Mouse (Mus musculus): ENCODE measurements around the gene 4933417A18Rik. TPM values are rescaled to one million over a fixed set of nuclear protein-coding genes. Genes with fewer than 3 reads are reported as not detected.
"Not testable (repeated sequence)": the region's sequence is repeated elsewhere in the genome, so short reads cannot be mapped to it uniquely, and the experiment has no call there.

4933417A18Rik gene
- polyA plus RNA-seq, 1 experiment from 2014 or later: not detected

GRCm38 (mm10) chr13:34964866-34965265, 40.7 kb downstream of the 4933417A18Rik start:
- no peak overlapping the region for H3K27ac ChIP-seq (ENCODE audit: low read depth, low read length)
- H3K36me3 ChIP-seq (ENCODE audit: control insufficient read depth, insufficient read depth, low read length): no peaks in the 10 kb centered on the region
- no peaks in the 10 kb centered on the region for H3K27me3 ChIP-seq (ENCODE audit: control insufficient read depth, insufficient read depth, low read length)
- peak overlapping the region; percentile 29 for H3K4me3 ChIP-seq (ENCODE audit: low read depth, low read length)
- 1% methylated on average over 5 of the region's 5 CpGs for WGBS
- H3K9ac ChIP-seq (replicated peaks; ENCODE audit: low read depth, low read length): no peak overlapping the region
- H3K4me1 ChIP-seq (ENCODE audit: control insufficient read depth, insufficient read depth, low read length): 0 out of 2 replicates have a peak, but pooled peaks cover 5% of the 10 kb centered on the region
- no peak for ATAC-seq (ENCODE audit: low read depth)
- H3K9me3 ChIP-seq (ENCODE audit: control insufficient read depth, low read length): no peaks in the 10 kb centered on the region
- H3K4me2 ChIP-seq (ENCODE audit: low read depth, low read length): peak overlapping the region; percentile 63

GRCm38 (mm10) chr13:34965647-34966046, 41.4 kb downstream of the 4933417A18Rik start:
- H3K9me3 ChIP-seq (ENCODE audit: control insufficient read depth, low read length); H3K27ac ChIP-seq (ENCODE audit: low read depth, low read length); H3K36me3 ChIP-seq (ENCODE audit: control insufficient read depth, insufficient read depth, low read length); ATAC-seq (ENCODE audit: low read depth); H3K9ac ChIP-seq (replicated peaks; ENCODE audit: low read depth, low read length); H3K4me2 ChIP-seq (ENCODE audit: low read depth, low read length); H3K4me1 ChIP-seq (ENCODE audit: control insufficient read depth, insufficient read depth, low read length); H3K27me3 ChIP-seq (ENCODE audit: control insufficient read depth, insufficient read depth, low read length); H3K4me3 ChIP-seq (ENCODE audit: low read depth, low read length): not testable (repeated sequence)
- WGBS: 65% methylated on average over 9 of the region's 9 CpGs

- not testable (repeated sequence) for H3K4me3 ChIP-seq (ENCODE audit: low read depth, low read length); H3K4me2 ChIP-seq (ENCODE audit: low read depth, low read length); H3K27ac ChIP-seq (ENCODE audit: low read depth, low read length); ATAC-seq (ENCODE audit: low read depth); H3K9me3 ChIP-seq (ENCODE audit: control insufficient read depth, low read length); H3K4me1 ChIP-seq (ENCODE audit: control insufficient read depth, insufficient read depth, low read length); H3K9ac ChIP-seq (replicated peaks; ENCODE audit: low read depth, low read length); H3K27me3 ChIP-seq (ENCODE audit: control insufficient read depth, insufficient read depth, low read length); H3K36me3 ChIP-seq (ENCODE audit: control insufficient read depth, insufficient read depth, low read length)
Observed at GRCm38 (mm10) chr13:34972456-34972855, 48.2 kb downstream of the 4933417A18Rik start.

GRCm38 (mm10) chr13:34973149-34973548, 48.9 kb downstream of the 4933417A18Rik start:
- no peak overlapping the region for H3K4me2 ChIP-seq (ENCODE audit: low read depth, low read length)
- peaks cover 14% of the 10 kb centered on the region for H3K36me3 ChIP-seq (ENCODE audit: control insufficient read depth, insufficient read depth, low read length)
- WGBS: 55% methylated on average over 1 of the region's 1 CpGs
- H3K27me3 ChIP-seq (ENCODE audit: control insufficient read depth, insufficient read depth, low read length): no peaks in the 10 kb centered on the region
- no peak overlapping the region for H3K27ac ChIP-seq (ENCODE audit: low read depth, low read length)
- H3K4me3 ChIP-seq (ENCODE audit: low read depth, low read length): no peak overlapping the region
- H3K4me1 ChIP-seq (ENCODE audit: control insufficient read depth, insufficient read depth, low read length): no peaks in the 10 kb centered on the region
- no peak overlapping the region for H3K9ac ChIP-seq (replicated peaks; ENCODE audit: low read depth, low read length)
- no peak for ATAC-seq (ENCODE audit: low read depth)
- no peaks in the 10 kb centered on the region for H3K9me3 ChIP-seq (ENCODE audit: control insufficient read depth, low read length)

GRCm38 (mm10) chr13:34973770-34974169, 49.6 kb downstream of the 4933417A18Rik start:
- no peaks in the 10 kb centered on the region for H3K4me1 ChIP-seq (ENCODE audit: control insufficient read depth, insufficient read depth, low read length)
- no peak overlapping the region for H3K27ac ChIP-seq (ENCODE audit: low read depth, low read length)
- H3K27me3 ChIP-seq (ENCODE audit: control insufficient read depth, insufficient read depth, low read length): no peaks in the 10 kb centered on the region
- no peak overlapping the region for H3K4me2 ChIP-seq (ENCODE audit: low read depth, low read length)
- no peak for ATAC-seq (ENCODE audit: low read depth)
- whole genome bisulfite sequencing: 86% methylated on average over 1 of the region's 1 CpGs
- no peak overlapping the region for H3K9ac ChIP-seq (replicated peaks; ENCODE audit: low read depth, low read length)
- H3K36me3 ChIP-seq (ENCODE audit: control insufficient read depth, insufficient read depth, low read length): peaks cover 18% of the 10 kb centered on the region
- H3K4me3 ChIP-seq (ENCODE audit: low read depth, low read length): no peak overlapping the region
- no peaks in the 10 kb centered on the region for H3K9me3 ChIP-seq (ENCODE audit: control insufficient read depth, low read length)

- Histone ChIP-seq H3K27me3 (ENCODE audit: control insufficient read depth, insufficient read depth, low read length) (no peaks in the 10 kb centered on the region), H3K27ac (ENCODE audit: low read depth, low read length) (no peak overlapping the region), H3K4me1 (ENCODE audit: control insufficient read depth, insufficient read depth, low read length) (no peaks in the 10 kb centered on the region), H3K4me3 (ENCODE audit: low read depth, low read length) (no peak overlapping the region), H3K9me3 (ENCODE audit: control insufficient read depth, low read length) (no peaks in the 10 kb centered on the region), H3K9ac (replicated peaks; ENCODE audit: low read depth, low read length) (no peak overlapping the region), H3K36me3 (ENCODE audit: control insufficient read depth, insufficient read depth, low read length) (peaks cover 33% of the 10 kb centered on the region), H3K4me2 (ENCODE audit: low read depth, low read length) (no peak overlapping the region)
- WGBS: over 99% methylated on average over 4 of the region's 4 CpGs
- ATAC-seq (ENCODE audit: low read depth): no peak
Observed at GRCm38 (mm10) chr13:34976116-34976515, 51.9 kb downstream of the 4933417A18Rik start.

GRCm38 (mm10) chr13:34977410-34977809, 53.2 kb downstream of the 4933417A18Rik start:
- H3K27ac ChIP-seq (ENCODE audit: low read depth, low read length): no peak overlapping the region
- no peak overlapping the region for H3K4me3 ChIP-seq (ENCODE audit: low read depth, low read length)
- WGBS: 96% methylated on average over 3 of the region's 3 CpGs
- peaks cover 33% of the 10 kb centered on the region for H3K36me3 ChIP-seq (ENCODE audit: control insufficient read depth, insufficient read depth, low read length)
- no peaks in the 10 kb centered on the region for H3K27me3 ChIP-seq (ENCODE audit: control insufficient read depth, insufficient read depth, low read length)
- H3K4me2 ChIP-seq (ENCODE audit: low read depth, low read length): no peak overlapping the region
- H3K4me1 ChIP-seq (ENCODE audit: control insufficient read depth, insufficient read depth, low read length): no peaks in the 10 kb centered on the region
- ATAC-seq (ENCODE audit: low read depth): no peak
- H3K9ac ChIP-seq (replicated peaks; ENCODE audit: low read depth, low read length): no peak overlapping the region
- no peaks in the 10 kb centered on the region for H3K9me3 ChIP-seq (ENCODE audit: control insufficient read depth, low read length)

- H3K27me3 ChIP-seq (ENCODE audit: control insufficient read depth, insufficient read depth, low read length); H3K9ac ChIP-seq (replicated peaks; ENCODE audit: low read depth, low read length); H3K4me3 ChIP-seq (ENCODE audit: low read depth, low read length); H3K9me3 ChIP-seq (ENCODE audit: control insufficient read depth, low read length); H3K4me1 ChIP-seq (ENCODE audit: control insufficient read depth, insufficient read depth, low read length); H3K27ac ChIP-seq (ENCODE audit: low read depth, low read length); ATAC-seq (ENCODE audit: low read depth); H3K4me2 ChIP-seq (ENCODE audit: low read depth, low read length): not testable (repeated sequence)
- peaks cover 33% of the 10 kb centered on the region for H3K36me3 ChIP-seq (ENCODE audit: control insufficient read depth, insufficient read depth, low read length)
- WGBS: 73% methylated on average over 5 of the region's 5 CpGs
Observed at GRCm38 (mm10) chr13:34978635-34979034, 54.4 kb downstream of the 4933417A18Rik start.

- H3K4me1 ChIP-seq (ENCODE audit: control insufficient read depth, insufficient read depth, low read length); H3K27me3 ChIP-seq (ENCODE audit: control insufficient read depth, insufficient read depth, low read length); H3K9me3 ChIP-seq (ENCODE audit: control insufficient read depth, low read length); H3K4me2 ChIP-seq (ENCODE audit: low read depth, low read length); H3K27ac ChIP-seq (ENCODE audit: low read depth, low read length); H3K9ac ChIP-seq (replicated peaks; ENCODE audit: low read depth, low read length); ATAC-seq (ENCODE audit: low read depth); H3K4me3 ChIP-seq (ENCODE audit: low read depth, low read length): not testable (repeated sequence)
- 100% methylated on average over 1 of the region's 1 CpGs for WGBS
- peaks cover 35% of the 10 kb centered on the region for H3K36me3 ChIP-seq (ENCODE audit: control insufficient read depth, insufficient read depth, low read length)
Observed at GRCm38 (mm10) chr13:34983479-34983878, 59.3 kb downstream of the 4933417A18Rik start.

Measured in neural tube, embryonic 14.5 days (tissue).